Mouse (Mus musculus): ENCODE data around the gene Rybp. TPM values are rescaled to one million over a fixed set of nuclear protein-coding genes. Genes with fewer than 3 reads are reported as not detected.
A peak's percentile ranks its signal among the peaks of the same experiment; 100 is the strongest.

Rybp gene
- polyA plus RNA-seq, 1 experiment from 2014 or later: 9.8 TPM

- Histone ChIP-seq H3K9me3 (ENCODE audit: control insufficient read depth, low read length) (no peaks in the 10 kb centered on the region), H3K27ac (ENCODE audit: low read depth, low read length) (no peak overlapping the region), H3K9ac (ENCODE audit: low read depth, low read length) (no peak overlapping the region), H3K36me3 (ENCODE audit: control insufficient read depth, insufficient read depth, low read length) (no peaks in the 10 kb centered on the region), H3K4me3 (ENCODE audit: low read depth, low read length) (no peak overlapping the region), H3K27me3 (ENCODE audit: control insufficient read depth, insufficient read depth, low read length) (peaks cover 15% of the 10 kb centered on the region), H3K4me1 (replicated peaks; ENCODE audit: control insufficient read depth, insufficient read depth, low read length) (peaks cover 11% of the 10 kb centered on the region; the same call in 1 of the 2 replicates), H3K4me2 (replicated peaks; ENCODE audit: low read depth, low read length) (no peak overlapping the region)
- DNase-seq (ENCODE audit: low spot score) (no peak), ATAC-seq (ENCODE audit: low FRiP score) (no peak)
- WGBS: 53% methylated on average over 9 of the region's 9 CpGs
These were observed 73.7 kb downstream of the Rybp start for GRCm38 (mm10) chr6:100213596-100213995.

- peaks cover 9% of the 10 kb centered on the region; the same call in 1 of the 2 replicates for H3K4me1 ChIP-seq (replicated peaks; ENCODE audit: control insufficient read depth, insufficient read depth, low read length)
- H3K27ac ChIP-seq (ENCODE audit: low read depth, low read length): no peak overlapping the region
- no peaks in the 10 kb centered on the region for H3K9me3 ChIP-seq (ENCODE audit: control insufficient read depth, low read length)
- no peak overlapping the region for H3K9ac ChIP-seq (ENCODE audit: low read depth, low read length)
- H3K4me2 ChIP-seq (replicated peaks; ENCODE audit: low read depth, low read length): no peak overlapping the region
- H3K27me3 ChIP-seq (ENCODE audit: control insufficient read depth, insufficient read depth, low read length): peaks cover 17% of the 10 kb centered on the region
- 5% methylated on average over 7 of the region's 7 CpGs for whole genome bisulfite sequencing
- no peaks in the 10 kb centered on the region for H3K36me3 ChIP-seq (ENCODE audit: control insufficient read depth, insufficient read depth, low read length)
- DNase-seq (ENCODE audit: low spot score) (peak; percentile 29), ATAC-seq (ENCODE audit: low FRiP score) (peak; percentile 28; the same call in 1 of the 2 replicates)
- no peak overlapping the region for H3K4me3 ChIP-seq (ENCODE audit: low read depth, low read length)
These were observed 74.5 kb downstream of the Rybp start for GRCm38 (mm10) chr6:100212820-100213219.

GRCm38 (mm10) chr6:100211646-100212045 is 75.6 kb downstream of the Rybp start:
- no peak for DNase-seq (ENCODE audit: low spot score)
- Histone ChIP-seq H3K9me3 (ENCODE audit: control insufficient read depth, low read length) (no peaks in the 10 kb centered on the region), H3K27ac (ENCODE audit: low read depth, low read length) (no peak overlapping the region), H3K4me2 (replicated peaks; ENCODE audit: low read depth, low read length) (no peak overlapping the region), H3K9ac (ENCODE audit: low read depth, low read length) (no peak overlapping the region), H3K36me3 (ENCODE audit: control insufficient read depth, insufficient read depth, low read length) (no peaks in the 10 kb centered on the region), H3K4me1 (replicated peaks; ENCODE audit: control insufficient read depth, insufficient read depth, low read length) (peaks cover 16% of the 10 kb centered on the region), H3K27me3 (ENCODE audit: control insufficient read depth, insufficient read depth, low read length) (peaks cover 17% of the 10 kb centered on the region), H3K4me3 (ENCODE audit: low read depth, low read length) (no peak overlapping the region)
- WGBS: 77% methylated on average over 3 of the region's 3 CpGs
- ATAC-seq (ENCODE audit: low FRiP score): no peak

GRCm38 (mm10) chr6:100210517-100210916 is 76.8 kb downstream of the Rybp start:
- H3K4me3 ChIP-seq (ENCODE audit: low read depth, low read length): no peak overlapping the region
- H3K27ac ChIP-seq (ENCODE audit: low read depth, low read length): no peak overlapping the region
- H3K4me2 ChIP-seq (replicated peaks; ENCODE audit: low read depth, low read length): no peak overlapping the region
- no peak for ATAC-seq (ENCODE audit: low FRiP score)
- no peaks in the 10 kb centered on the region for H3K9me3 ChIP-seq (ENCODE audit: control insufficient read depth, low read length)
- H3K4me1 ChIP-seq (replicated peaks; ENCODE audit: control insufficient read depth, insufficient read depth, low read length): peaks cover 20% of the 10 kb centered on the region
- H3K9ac ChIP-seq (ENCODE audit: low read depth, low read length): no peak overlapping the region
- H3K36me3 ChIP-seq (ENCODE audit: control insufficient read depth, insufficient read depth, low read length): no peaks in the 10 kb centered on the region
- peaks cover 17% of the 10 kb centered on the region for H3K27me3 ChIP-seq (ENCODE audit: control insufficient read depth, insufficient read depth, low read length)
- no peak for DNase-seq (ENCODE audit: low spot score)
- WGBS: 86% methylated on average over 1 of the region's 1 CpGs

GRCm38 (mm10) chr6:100206741-100207275 is 80.5 kb downstream of the Rybp start:
- H3K36me3 ChIP-seq (ENCODE audit: control insufficient read depth, insufficient read depth, low read length): no peaks in the 10 kb centered on the region
- no peak overlapping the region for H3K4me3 ChIP-seq (ENCODE audit: low read depth, low read length)
- 1% methylated on average over 14 of the region's 14 CpGs for WGBS
- DNase-seq (ENCODE audit: low spot score): peak; percentile 46
- ATAC-seq (ENCODE audit: low FRiP score): peak; percentile 59
- peaks cover 9% of the 10 kb centered on the region; the same call in 1 of the 2 replicates for H3K27me3 ChIP-seq (ENCODE audit: control insufficient read depth, insufficient read depth, low read length)
- no peak overlapping the region for H3K9ac ChIP-seq (ENCODE audit: low read depth, low read length)
- no peak overlapping the region for H3K27ac ChIP-seq (ENCODE audit: low read depth, low read length)
- 0 out of 2 replicates have a peak overlapping the region, but pooled peaks have one; percentile 13 for H3K4me2 ChIP-seq (replicated peaks; ENCODE audit: low read depth, low read length)
- peaks cover 14% of the 10 kb centered on the region for H3K4me1 ChIP-seq (replicated peaks; ENCODE audit: control insufficient read depth, insufficient read depth, low read length)
- H3K9me3 ChIP-seq (ENCODE audit: control insufficient read depth, low read length): no peaks in the 10 kb centered on the region

GRCm38 (mm10) chr6:100206261-100206660 is 81.0 kb downstream of the Rybp start:
- Histone ChIP-seq H3K4me3 (ENCODE audit: low read depth, low read length) (no peak overlapping the region), H3K27me3 (ENCODE audit: control insufficient read depth, insufficient read depth, low read length) (peaks cover 11% of the 10 kb centered on the region; the same call in 1 of the 2 replicates), H3K4me2 (replicated peaks; ENCODE audit: low read depth, low read length) (no peak overlapping the region), H3K9ac (ENCODE audit: low read depth, low read length) (no peak overlapping the region), H3K36me3 (ENCODE audit: control insufficient read depth, insufficient read depth, low read length) (no peaks in the 10 kb centered on the region), H3K27ac (ENCODE audit: low read depth, low read length) (no peak overlapping the region), H3K4me1 (replicated peaks; ENCODE audit: control insufficient read depth, insufficient read depth, low read length) (peaks cover 14% of the 10 kb centered on the region), H3K9me3 (ENCODE audit: control insufficient read depth, low read length) (no peaks in the 10 kb centered on the region)
- WGBS: 17% methylated on average over 1 of the region's 1 CpGs
- ATAC-seq (ENCODE audit: low FRiP score): no peak
- DNase-seq (ENCODE audit: low spot score): no peak

GRCm38 (mm10) chr6:100204436-100204835 is 82.8 kb downstream of the Rybp start:
- H3K4me3 ChIP-seq (ENCODE audit: low read depth, low read length): no peak overlapping the region
- H3K27me3 ChIP-seq (ENCODE audit: control insufficient read depth, insufficient read depth, low read length): peaks cover 8% of the 10 kb centered on the region; the same call in 1 of the 2 replicates
- no peak for DNase-seq (ENCODE audit: low spot score)
- H3K4me1 ChIP-seq (replicated peaks; ENCODE audit: control insufficient read depth, insufficient read depth, low read length): peaks cover 14% of the 10 kb centered on the region
- H3K9ac ChIP-seq (ENCODE audit: low read depth, low read length): no peak overlapping the region
- H3K36me3 ChIP-seq (ENCODE audit: control insufficient read depth, insufficient read depth, low read length): no peaks in the 10 kb centered on the region
- no peaks in the 10 kb centered on the region for H3K9me3 ChIP-seq (ENCODE audit: control insufficient read depth, low read length)
- 54% methylated on average over 7 of the region's 7 CpGs for WGBS
- H3K4me2 ChIP-seq (replicated peaks; ENCODE audit: low read depth, low read length): no peak overlapping the region
- no peak for ATAC-seq (ENCODE audit: low FRiP score)
- no peak overlapping the region for H3K27ac ChIP-seq (ENCODE audit: low read depth, low read length)

GRCm38 (mm10) chr6:100203492-100203891 is 83.8 kb downstream of the Rybp start:
- DNase-seq (ENCODE audit: low spot score): peak; percentile 59
- 16% methylated on average over 3 of the region's 3 CpGs for WGBS
- no peak overlapping the region for H3K27ac ChIP-seq (ENCODE audit: low read depth, low read length)

GRCm38 (mm10) chr6:100202091-100202490 is 85.2 kb downstream of the Rybp start:
- no peak overlapping the region for H3K9ac ChIP-seq (ENCODE audit: low read depth, low read length)
- no peak overlapping the region for H3K27ac ChIP-seq (ENCODE audit: low read depth, low read length)
- peaks cover 3% of the 10 kb centered on the region; the same call in 1 of the 2 replicates for H3K27me3 ChIP-seq (ENCODE audit: control insufficient read depth, insufficient read depth, low read length)
- DNase-seq (ENCODE audit: low spot score) (no peak), ATAC-seq (ENCODE audit: low FRiP score) (no peak)
- 65% methylated on average over 1 of the region's 1 CpGs for WGBS
- no peaks in the 10 kb centered on the region for H3K9me3 ChIP-seq (ENCODE audit: control insufficient read depth, low read length)
- H3K4me2 ChIP-seq (replicated peaks; ENCODE audit: low read depth, low read length): no peak overlapping the region
- no peak overlapping the region for H3K4me3 ChIP-seq (ENCODE audit: low read depth, low read length)
- peaks cover 14% of the 10 kb centered on the region for H3K4me1 ChIP-seq (replicated peaks; ENCODE audit: control insufficient read depth, insufficient read depth, low read length)
- H3K36me3 ChIP-seq (ENCODE audit: control insufficient read depth, insufficient read depth, low read length): no peaks in the 10 kb centered on the region

More at GRCm38 (mm10) chr6:100203492-100203891, 83.8 kb downstream of the Rybp start:
- peak; percentile 78 for ATAC-seq (ENCODE audit: low FRiP score)
- H3K4me2 ChIP-seq (replicated peaks; ENCODE audit: low read depth, low read length): no peak overlapping the region
- no peaks in the 10 kb centered on the region for H3K9me3 ChIP-seq (ENCODE audit: control insufficient read depth, low read length)
- no peaks in the 10 kb centered on the region for H3K36me3 ChIP-seq (ENCODE audit: control insufficient read depth, insufficient read depth, low read length)
- peaks cover 14% of the 10 kb centered on the region for H3K4me1 ChIP-seq (replicated peaks; ENCODE audit: control insufficient read depth, insufficient read depth, low read length)
- no peak overlapping the region for H3K9ac ChIP-seq (ENCODE audit: low read depth, low read length)
- H3K4me3 ChIP-seq (ENCODE audit: low read depth, low read length): no peak overlapping the region
- H3K27me3 ChIP-seq (ENCODE audit: control insufficient read depth, insufficient read depth, low read length): peaks cover 5% of the 10 kb centered on the region; the same call in 1 of the 2 replicates
